Mouse (Mus musculus) heart, postnatal 0 days (tissue): ENCODE data around the gene Xbp1. TPM values are rescaled to one million over a fixed set of nuclear protein-coding genes. Genes with fewer than 3 reads are reported as not detected.

Source experiments
- ATAC-seq: fragments of 200-750 bp; cut with Nextera tagmentation; 2 replicates; pipeline ENCODE4 v1.8.0; 2017; ENCODE audit warnings: low read depth, moderate number of reproducible peaks, moderate library complexity; ENCODE audit not compliant: insufficient read depth
- DNase-seq: peaks from one replicate; pipeline ENCODE4 v3.0.0-alpha.2; 2016; ENCODE audit warnings: low spot score
- H3K27ac ChIP-seq: fragments of 300-500 bp; sonication (generic); 2 replicates; pipeline ENCODE4 v1.5.1; 2014; ENCODE audit warnings: low read depth, mild to moderate bottlenecking
- H3K27me3 ChIP-seq: fragments of 300-500 bp; sonication (generic); 2 replicates; pipeline ENCODE4 v1.6.1; 2014; ENCODE audit warnings: low read length, mixed read lengths; ENCODE audit not compliant: control insufficient read depth, insufficient read depth
- H3K36me3 ChIP-seq: fragments of 300-500 bp; sonication (generic); replicated peaks from 2 replicates; pipeline ENCODE4 v1.6.1; 2014; ENCODE audit warnings: low read length, mixed read lengths; ENCODE audit not compliant: control insufficient read depth, insufficient read depth
- H3K4me1 ChIP-seq: fragments of 300-500 bp; sonication (generic); 2 replicates; pipeline ENCODE4 v1.6.1; 2014; ENCODE audit warnings: antibody characterized with exemption; ENCODE audit not compliant: control insufficient read depth, insufficient read depth
- H3K4me2 ChIP-seq: fragments of 300-500 bp; sonication (generic); 2 replicates; pipeline ENCODE4 v1.6.1; 2014; ENCODE audit warnings: low read depth, mild to moderate bottlenecking, low read length, moderate library complexity
- H3K4me3 ChIP-seq: fragments of 300-500 bp; sonication (generic); 2 replicates; pipeline ENCODE4 v1.5.1; 2014; ENCODE audit warnings: low read depth, low read length
- H3K9ac ChIP-seq: fragments of 300-500 bp; sonication (generic); replicated peaks from 2 replicates; pipeline ENCODE4 v1.6.1; 2014; ENCODE audit warnings: low read depth, low read length, mixed read lengths
- H3K9me3 ChIP-seq: fragments of 300-500 bp; sonication (generic); replicated peaks from 2 replicates; pipeline ENCODE4 v1.6.1; 2016; ENCODE audit warnings: low read length; ENCODE audit not compliant: control insufficient read depth
- CTCF ChIP-seq: IDR thresholded peaks from 2 replicates; pipeline ENCODE4 v1.5.1; 2016; ENCODE audit warnings: antibody characterized with exemption, control low read depth, low read depth
- EP300 ChIP-seq: IDR thresholded peaks from 2 replicates; pipeline ENCODE4 v1.6.1; 2016; ENCODE audit warnings: antibody characterized with exemption, low read depth
- WGBS: fragments of 180-500 bp; shearing (Covaris S2); extraction: QIAGEN DNeasy Blood & Tissue Kit; methylation state at CpG from one replicate; pipeline ENCODE4 v1.1.7; 2014; 5-methylcytosine and 5-hydroxymethylcytosine counted together
- polyA plus RNA-seq: library from polyadenylated mRNA; unstranded; fragments of >200 nt; fragmentation: Nextera tagmentation; extraction: Ambion mirVana; gene quantifications from 2 replicates; pipeline ENCODE4 v1.2.1, GENCODE M21; 2015
- total RNA-seq: library from RNA; depleted of rRNA; stranded (reverse); fragments of >200 nt; gene quantifications from 2 replicates; pipeline ENCODE4 v1.2.3, GENCODE M21; 2014; ENCODE audit warnings: low replicate concordance

The Xbp1 gene
- total and polyA plus RNA-seq, 2 experiments from 2014 or later = 70.7 to 90.7 TPM

DNA sequence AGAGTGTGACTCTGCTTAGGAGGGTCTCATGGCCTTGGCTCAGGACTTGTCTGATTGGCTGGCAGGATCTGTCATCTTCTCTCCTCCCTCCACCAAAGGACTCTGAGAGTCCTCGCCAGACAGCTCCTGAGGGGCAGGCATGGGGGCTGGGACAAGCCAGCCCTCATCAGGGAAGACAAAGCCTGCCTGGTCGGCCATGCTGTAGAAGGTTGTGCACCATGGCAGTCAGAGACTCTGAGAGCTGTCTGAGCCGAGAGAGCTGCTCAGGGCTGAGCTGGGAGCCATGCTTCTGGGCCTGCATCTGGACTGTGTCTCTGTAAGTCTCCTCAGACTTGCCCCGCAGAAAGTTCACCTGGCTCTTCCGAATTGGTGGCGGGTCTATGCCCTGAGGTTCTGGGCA, 43.4 kb downstream of the Xbp1 start:
- Histone ChIP-seq H3K4me2 (no peak overlapping the region), H3K4me1 (no peaks in the 10 kb centered on the region), H3K9ac (no peak overlapping the region), H3K27me3 (no peaks in the 10 kb centered on the region), H3K4me3 (no peak overlapping the region), H3K27ac (no peak overlapping the region), H3K9me3 (no peaks in the 10 kb centered on the region), H3K36me3 (no peaks in the 10 kb centered on the region)
- DNase-seq (no peak), ATAC-seq (no peak)
- WGBS = 69% methylated on average over 6 of the region's 6 CpGs
- no peak for TF ChIP-seq CTCF
- TF ChIP-seq EP300 = no peak

DNA sequence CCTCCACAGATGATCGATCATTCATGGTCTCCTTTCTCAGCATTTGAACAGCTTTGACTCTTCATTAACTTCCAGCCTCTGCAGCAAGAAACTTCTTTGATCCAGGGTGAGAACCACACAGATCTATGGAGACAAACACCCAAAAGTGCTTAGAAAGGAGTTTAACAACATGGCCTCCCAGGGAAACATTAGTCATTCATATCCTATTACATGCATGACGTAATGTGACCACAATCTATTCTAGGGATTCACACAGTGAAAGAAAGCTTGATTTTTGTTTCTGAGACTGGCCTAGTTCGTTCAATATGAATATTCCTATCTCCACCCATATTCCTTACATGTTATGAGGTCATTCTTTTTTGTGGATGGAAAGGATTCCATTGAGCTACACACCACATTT, 45.1 kb downstream of the Xbp1 start:
- 86% methylated on average over 3 of the region's 3 CpGs for WGBS
- TF ChIP-seq EP300 = no peak
- no peak for TF ChIP-seq CTCF

DNA sequence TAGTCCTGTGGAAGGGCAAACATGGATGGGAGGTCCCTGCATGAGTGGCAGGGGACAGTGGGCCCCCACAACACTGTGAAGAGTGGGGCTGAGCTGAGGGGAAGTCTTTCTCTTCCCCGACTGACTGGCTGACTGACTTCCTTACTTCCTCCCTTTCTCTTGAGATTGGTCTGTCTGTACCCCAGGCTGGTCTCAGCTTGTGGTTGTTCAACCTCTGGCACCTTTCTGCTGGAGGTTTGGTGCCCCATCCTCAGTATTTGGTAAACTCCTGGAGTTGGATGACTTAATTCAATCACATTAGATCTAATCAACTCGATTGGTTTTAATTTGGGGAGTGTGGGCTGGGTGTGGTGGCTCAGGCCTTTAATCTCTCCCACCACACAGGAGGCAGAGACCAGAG, 46.0 kb downstream of the Xbp1 start:
- H3K9me3 ChIP-seq = no peaks in the 10 kb centered on the region
- H3K27ac ChIP-seq = no peak overlapping the region
- H3K4me2 ChIP-seq = no peak overlapping the region
- H3K36me3 ChIP-seq = no peaks in the 10 kb centered on the region
- ATAC-seq (no peak), DNase-seq (no peak)
- H3K4me3 ChIP-seq = no peak overlapping the region
- no peak for TF ChIP-seq EP300
- TF ChIP-seq CTCF = no peak
- no peak overlapping the region for H3K9ac ChIP-seq
- H3K27me3 ChIP-seq = no peaks in the 10 kb centered on the region
- 50% methylated on average over 2 of the region's 2 CpGs for WGBS
- no peaks in the 10 kb centered on the region for H3K4me1 ChIP-seq

More for the DNA sequence above, 45.1 kb downstream of the Xbp1 start:
- ATAC-seq (no peak), DNase-seq (no peak)
- Histone ChIP-seq H3K4me1 (no peaks in the 10 kb centered on the region), H3K9me3 (no peaks in the 10 kb centered on the region), H3K4me3 (no peak overlapping the region), H3K36me3 (no peaks in the 10 kb centered on the region), H3K4me2 (no peak overlapping the region), H3K27me3 (no peaks in the 10 kb centered on the region), H3K27ac (no peak overlapping the region), H3K9ac (no peak overlapping the region)

DNA sequence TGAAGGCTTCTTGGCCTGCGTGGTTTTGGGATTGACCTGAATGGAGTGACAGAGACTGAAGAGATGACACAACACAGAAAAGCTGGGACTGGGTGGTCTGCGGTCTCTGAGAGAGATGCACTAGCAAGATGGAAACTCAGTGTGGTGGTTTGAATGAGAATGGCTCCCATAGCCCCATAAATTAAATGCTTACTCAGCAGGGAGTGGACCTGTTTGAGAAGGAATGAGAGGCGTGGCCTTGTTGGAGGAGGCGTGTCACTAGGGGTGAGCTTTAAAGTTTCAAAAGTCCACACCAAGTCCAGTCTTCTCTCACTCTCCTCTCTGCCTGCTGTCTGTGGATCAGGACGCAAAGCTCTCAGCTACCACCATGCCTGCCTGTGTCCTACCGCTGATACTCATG, 47.2 kb downstream of the Xbp1 start:
- H3K27me3 ChIP-seq = no peaks in the 10 kb centered on the region
- no peak overlapping the region for H3K9ac ChIP-seq
- H3K9me3 ChIP-seq = no peaks in the 10 kb centered on the region
- no peaks in the 10 kb centered on the region for H3K36me3 ChIP-seq
- WGBS = 96% methylated on average over 6 of the region's 6 CpGs
- ATAC-seq (no peak), DNase-seq (no peak)
- TF ChIP-seq CTCF (no peak), EP300 (no peak)
- H3K4me2 ChIP-seq = no peak overlapping the region
- no peak overlapping the region for H3K4me3 ChIP-seq
- no peak overlapping the region for H3K27ac ChIP-seq
- no peaks in the 10 kb centered on the region for H3K4me1 ChIP-seq

DNA sequence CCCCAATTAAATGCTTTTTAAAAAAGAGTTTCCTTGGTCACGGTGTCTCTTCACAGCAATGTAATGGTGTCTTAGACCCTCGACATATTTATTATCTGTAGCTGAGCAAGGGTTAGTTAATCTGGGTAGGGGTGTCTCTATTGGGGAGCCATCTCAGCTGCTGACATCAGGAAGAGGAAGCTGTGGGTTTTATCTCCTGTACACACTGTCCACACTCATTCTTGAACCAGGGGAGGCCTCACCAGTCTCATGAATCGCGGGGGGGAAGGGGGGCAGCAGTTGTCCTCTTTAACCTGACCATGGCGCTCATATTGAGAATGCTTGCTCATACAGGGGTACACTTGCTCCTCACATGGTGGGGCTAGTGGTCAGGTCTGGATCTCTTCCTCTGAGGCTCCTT, 47.6 kb downstream of the Xbp1 start:
- Histone ChIP-seq H3K9ac (no peak overlapping the region), H3K9me3 (no peaks in the 10 kb centered on the region), H3K4me3 (no peak overlapping the region), H3K27me3 (no peaks in the 10 kb centered on the region), H3K36me3 (no peaks in the 10 kb centered on the region), H3K4me1 (no peaks in the 10 kb centered on the region), H3K27ac (no peak overlapping the region), H3K4me2 (no peak overlapping the region)
- TF ChIP-seq CTCF (no peak), EP300 (no peak)
- ATAC-seq (no peak), DNase-seq (no peak)
- WGBS = 78% methylated on average over 5 of the region's 5 CpGs

DNA sequence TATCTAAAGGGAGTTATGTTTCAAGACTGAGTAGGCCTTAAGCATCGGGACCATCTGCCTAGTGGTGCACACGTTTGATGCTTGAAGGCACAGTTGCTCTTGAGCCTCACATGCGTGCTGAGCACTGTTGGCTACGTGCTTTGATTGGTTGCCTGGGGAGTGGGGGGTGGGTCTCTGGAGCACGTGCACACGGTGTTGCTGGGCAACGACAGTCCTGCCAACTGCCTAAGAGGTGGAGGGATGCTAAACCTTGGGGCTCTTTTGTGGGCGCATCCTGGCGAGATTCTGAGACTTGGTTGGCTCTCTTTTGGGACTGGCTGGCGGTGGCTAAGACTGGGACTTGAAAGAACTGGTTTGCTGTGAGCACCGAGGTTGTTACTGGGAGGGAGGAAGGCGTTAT, 49.0 kb downstream of the Xbp1 start, which contains the start of gene Ankrd36:
Ankrd36 (plus strand) TSS at position 211 of the 400 bp plus-strand sequence.
- Histone ChIP-seq H3K27me3 (no peaks in the 10 kb centered on the region), H3K36me3 (no peaks in the 10 kb centered on the region), H3K9ac (no peak within 1 kb of the TSS), H3K4me2 (no peak within 1 kb of the TSS), H3K4me1 (no peaks in the 10 kb centered on the region), H3K27ac (no peak within 1 kb of the TSS), H3K9me3 (no peaks in the 10 kb centered on the region), H3K4me3 (no peak within 1 kb of the TSS)
- DNase-seq (no peak), ATAC-seq (no peak)
- WGBS = 84% methylated on average over 12 of the region's 12 CpGs
- no peak for TF ChIP-seq CTCF
- no peak for TF ChIP-seq EP300
